Mouse (Mus musculus) left cerebral cortex, adult 8-10 months (tissue): Measurements from ENCODE around the gene Chst11. TPM values are rescaled to one million over a fixed set of nuclear protein-coding genes. Genes with fewer than 3 reads are reported as not detected.

ENCODE experiments used
- DNase-seq, 2 experiments: peaks; one replicate each; pipeline ENCODE4 v3.0.0; 2022; ENCODE audit warnings: low spot score in 2 of 2
- total RNA-seq, 4 experiments: library from RNA; stranded (reverse); gene quantifications; 2 replicates each; pipeline ENCODE4 v1.2.4; 2022

Chst11 gene
- total RNA-seq, 4 experiments from 2014 or later: 33.0 to 38.0 (median 33.5) TPM

GRCm38 (mm10) chr10:83210122-83210521 lies 224.8 kb downstream of the Chst11 start:
- no peak for DNase-seq

GRCm38 (mm10) chr10:83210968-83211583 lies 225.8 kb downstream of the Chst11 start:
- no peak for DNase-seq

DNA sequence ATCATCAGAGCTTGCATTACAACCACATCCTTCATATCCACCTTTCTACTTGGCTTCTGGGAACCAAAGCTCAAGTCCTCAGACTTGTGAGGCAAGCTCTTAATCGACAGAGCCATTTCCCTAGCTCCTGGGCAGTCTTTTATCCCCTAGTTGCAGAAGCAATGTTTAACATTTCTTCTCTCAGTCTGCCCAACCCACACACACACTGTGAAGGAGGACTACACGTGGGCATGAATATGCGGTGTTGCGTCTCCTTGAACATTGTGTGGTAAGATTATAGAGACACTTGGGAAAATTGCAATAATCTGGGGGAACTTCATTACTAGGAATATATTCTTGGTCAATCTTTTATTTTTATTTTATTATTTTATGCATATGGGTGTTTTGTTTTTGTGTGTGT lies 227.3 kb downstream of the Chst11 start:
- DNase-seq: no peak

DNA sequence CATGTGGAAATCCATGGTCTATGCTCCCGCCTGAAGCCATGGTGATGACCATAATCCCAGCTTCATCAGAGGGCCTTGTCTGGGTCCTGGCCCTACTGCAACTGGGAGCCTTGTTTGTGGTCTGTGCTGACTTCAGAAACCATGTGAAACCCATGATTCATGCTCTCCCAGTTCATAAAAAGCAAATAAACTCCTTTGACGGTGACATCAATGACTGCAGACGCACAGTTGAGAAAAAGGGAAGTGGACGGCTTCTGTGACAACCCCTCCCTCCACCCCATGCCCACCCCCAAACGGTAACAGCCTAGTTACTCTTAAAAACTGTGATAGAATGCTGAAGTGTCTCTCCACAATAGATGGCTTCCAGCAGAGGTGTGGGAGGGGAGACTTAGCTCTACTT lies 230.3 kb downstream of the Chst11 start:
- DNase-seq: no peak

DNA sequence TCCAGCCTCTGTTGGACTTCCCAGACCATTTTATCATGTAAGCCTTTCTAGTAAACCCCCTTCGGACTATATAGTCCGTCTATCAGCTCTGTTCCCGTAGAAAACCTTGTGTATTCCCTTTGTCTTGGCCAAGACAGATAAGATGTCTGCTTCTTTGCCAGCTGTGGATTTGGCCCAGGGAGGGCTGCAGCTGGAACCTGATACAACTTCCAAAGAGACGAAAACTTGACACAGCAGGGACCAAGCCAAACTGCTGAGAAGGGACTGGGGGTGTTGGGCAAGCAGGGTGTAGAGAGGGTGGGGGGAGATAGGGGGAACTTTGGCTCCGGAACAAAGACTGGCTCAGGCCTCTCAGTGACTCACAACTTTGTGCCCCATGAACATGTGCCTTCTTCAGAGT lies 232.0 kb downstream of the Chst11 start:
- DNase-seq: no peak

DNA sequence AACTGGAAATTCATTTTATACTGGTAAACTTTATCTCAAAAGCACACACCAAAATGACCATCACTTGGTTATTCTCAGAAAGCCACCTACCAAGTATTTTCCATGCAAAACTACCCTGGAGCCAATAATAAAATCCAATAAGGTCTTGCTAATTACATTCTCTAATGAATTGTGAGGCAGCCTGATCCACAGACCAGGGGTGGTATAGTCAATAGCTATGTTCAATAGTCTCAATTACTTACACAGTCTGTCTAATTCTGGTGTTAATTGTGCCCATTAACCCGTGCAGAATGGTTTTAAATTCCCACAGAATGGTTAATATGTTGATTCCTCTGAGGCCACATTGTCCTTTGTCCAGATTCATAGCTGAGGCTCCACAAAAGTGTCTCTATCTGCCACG lies 233.5 kb downstream of the Chst11 start:
- no peak for DNase-seq

- no peak for DNase-seq
Observed at GRCm38 (mm10) chr10:83219729-83220128, 234.4 kb downstream of the Chst11 start.

- DNase-seq: no peak
Observed at GRCm38 (mm10) chr10:83220217-83220616, 234.9 kb downstream of the Chst11 start.

- no peak for DNase-seq
Observed at GRCm38 (mm10) chr10:83220847-83221246, 235.5 kb downstream of the Chst11 start.

DNA sequence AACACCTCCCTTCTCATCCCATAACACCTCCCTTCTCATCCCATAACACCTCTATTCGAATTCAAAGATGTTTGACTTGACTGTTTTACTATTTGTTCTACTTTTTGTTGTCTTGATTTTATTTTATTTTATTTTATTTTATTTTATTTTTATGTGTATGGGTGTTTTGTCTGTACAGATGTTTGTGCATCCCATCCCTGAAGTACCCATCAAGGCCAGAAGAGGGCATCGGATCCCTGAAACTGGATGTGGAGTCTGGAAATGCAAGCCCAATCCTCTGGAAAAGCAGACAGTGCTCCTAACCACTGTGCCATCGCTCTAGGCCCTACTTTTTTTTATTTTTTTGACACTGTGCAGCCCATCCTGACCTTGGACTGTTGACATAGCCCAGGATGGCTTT lies 239.7 kb downstream of the Chst11 start:
- DNase-seq: no peak

DNA sequence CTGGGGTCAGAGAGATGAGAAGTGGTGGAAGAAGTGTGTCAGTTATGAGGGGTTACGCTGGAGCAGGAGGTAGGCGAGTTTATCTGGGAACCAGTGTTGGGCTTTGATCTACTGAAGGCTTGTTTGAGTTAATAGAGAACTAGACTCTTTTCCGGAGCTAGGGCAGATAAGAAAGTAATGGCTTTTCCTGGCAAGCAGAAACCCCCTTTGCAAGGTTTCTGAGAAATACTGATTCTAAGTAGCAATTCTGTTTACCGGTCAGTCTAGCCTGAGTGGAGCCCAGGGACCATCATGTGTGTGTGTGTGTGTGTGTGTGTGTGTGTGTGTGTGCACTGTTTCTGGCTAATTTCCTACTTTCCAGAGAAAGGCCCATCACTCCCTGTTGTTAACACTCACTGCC lies 243.3 kb downstream of the Chst11 start:
- no peak for DNase-seq

DNA sequence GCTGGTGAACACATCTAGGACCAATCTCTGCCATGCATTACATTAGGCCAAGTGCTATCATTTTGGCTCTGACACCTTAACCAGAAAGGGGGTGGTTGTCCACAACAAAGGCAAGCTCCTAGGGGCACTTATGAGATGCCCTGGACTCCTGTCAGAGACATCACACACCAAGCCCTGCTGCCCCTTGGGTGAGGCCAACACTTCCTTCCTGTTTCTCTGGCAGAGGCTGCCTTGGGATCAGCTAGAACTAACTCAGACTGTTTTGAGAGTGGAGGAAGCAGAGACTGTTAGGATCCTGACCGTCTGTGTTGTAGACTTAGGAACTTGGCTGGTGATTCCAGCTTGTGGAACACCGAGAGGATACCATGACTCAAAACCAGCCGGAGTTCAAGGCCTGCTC lies 248.7 kb downstream of the Chst11 start:
- no peak for DNase-seq

DNA sequence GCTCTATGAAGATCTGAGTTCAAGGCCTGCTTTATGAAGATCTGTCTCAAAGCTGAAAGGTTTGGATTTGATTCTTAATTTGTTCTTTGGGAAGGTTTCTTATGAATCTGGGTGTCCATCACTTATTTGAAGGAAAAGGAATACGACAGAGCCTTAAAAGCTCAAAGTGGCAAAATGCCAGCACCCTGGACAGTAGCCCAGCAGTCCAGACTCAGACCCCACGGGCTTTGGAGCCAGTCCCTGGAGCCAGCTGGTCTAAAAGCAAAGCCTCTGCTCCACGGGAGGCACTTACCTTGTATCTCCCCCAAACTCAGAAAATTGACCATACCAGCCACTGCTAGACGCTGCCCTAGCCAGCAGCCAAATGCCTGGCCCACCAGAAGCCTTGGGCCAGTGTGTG lies 249.1 kb downstream of the Chst11 start:
- DNase-seq: no peak

GRCm38 (mm10) chr10:83242106-83242686 lies 256.9 kb downstream of the Chst11 start:
- DNase-seq: no peak

DNA sequence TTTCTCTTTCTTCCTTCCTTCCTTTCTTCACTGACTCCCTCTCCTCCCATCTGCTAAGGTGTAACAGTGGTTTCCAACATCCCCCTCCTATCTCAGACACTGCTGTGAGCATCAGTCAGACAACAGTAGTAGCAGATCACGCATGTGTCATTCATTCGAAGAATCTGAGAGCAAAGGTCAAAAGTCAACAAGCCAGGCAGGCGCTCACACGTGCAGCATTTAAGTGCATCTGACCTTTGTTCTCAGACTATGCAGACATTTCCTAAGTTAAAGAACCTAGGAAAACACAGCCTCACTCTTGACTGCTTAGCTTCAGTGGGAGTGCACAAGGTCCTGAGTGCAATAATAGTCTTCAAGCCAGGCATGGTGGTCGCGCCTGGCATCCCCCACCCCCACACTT lies 258.8 kb downstream of the Chst11 start:
- DNase-seq: no peak

Other genes starting within 250 kb of the Chst11 start
- 10 to 100 TPM; 54.2 to 67.2 (median 64.8) TPM for gene Nfyb, start 221.4 kb upstream of the Chst11 start, total RNA-seq
- gene Txnrd1, start 151.5 kb upstream of the Chst11 start, total RNA-seq: 10 to 100 TPM; 44.4 to 54.4 (median 51.4) TPM
- 1 to 10 TPM; 1.4 to 2.1 (median 1.8) TPM for gene Eid3, start 118.9 kb upstream of the Chst11 start, total RNA-seq